ENCODE assay signal across 32 mouse cellular contexts in genomic region chr4:108403861-108404635, GRCm38 (mm10). TPM values are rescaled to one million over a fixed set of nuclear protein-coding genes. Genes with fewer than 3 reads are reported as not detected.
"Had no signal": no experiment of that assay in that cellular context is flagged by ENCODE, and none has a peak within 500 bp of the region (broad histone marks: within the 10 kb centered on the region; RNA-seq: fewer than 3 reads in every experiment).

No protein-coding gene starts in this region.

- H3K4me2 ChIP-seq: heart, embryonic 13.5 days; heart, embryonic 15.5 days; hindbrain, embryonic 12.5 days; hindbrain, embryonic 14.5 days; limb, embryonic 12.5 days; liver, embryonic 11.5 days; liver, embryonic 13.5 days had no signal

- DNase-seq: gastrocnemius, adult 2 months; gastrocnemius, postnatal 10 days; gastrocnemius, postnatal 25 days; heart, adult 2 months; heart, postnatal 14 days; heart, postnatal 4 days; kidney, adult 18-20 months; kidney, adult 8-10 months; kidney, postnatal 10 days; kidney, postnatal 25 days; kidney, postnatal 4 days; liver; liver, embryonic 13.5 days had no signal

- H3K4me3 ChIP-seq: gastrocnemius, adult 2 months; heart, adult 2 months; heart, embryonic 13.5 days; heart, embryonic 15.5 days; hindbrain, embryonic 10.5 days; hindbrain, embryonic 12.5 days; layer of hippocampus, adult 2 months; left cerebral cortex, adult 2 months; limb, embryonic 10.5 days; limb, embryonic 12.5 days; liver, embryonic 13.5 days had no signal

- H3K27ac ChIP-seq: gastrocnemius, adult 2 months; heart, adult 2 months; heart, embryonic 13.5 days; heart, embryonic 15.5 days; hindbrain, embryonic 10.5 days; hindbrain, embryonic 12.5 days; hindbrain, embryonic 14.5 days; layer of hippocampus, adult 2 months; left cerebral cortex, adult 2 months; limb, embryonic 10.5 days; limb, embryonic 12.5 days; liver, embryonic 13.5 days had no signal

- H3K9me3 ChIP-seq: heart, embryonic 13.5 days; heart, embryonic 15.5 days; hindbrain, embryonic 10.5 days; hindbrain, embryonic 12.5 days; limb, embryonic 10.5 days; limb, embryonic 12.5 days; liver, embryonic 13.5 days had no signal

- ATAC-seq: hindbrain, embryonic 16.5 days; inflammation-experienced regulatory T-cells, adult 6 months; intestine, embryonic 16.5 days had no signal

- H3K27me3 ChIP-seq: heart, embryonic 13.5 days; heart, embryonic 15.5 days; hindbrain, embryonic 12.5 days; limb, embryonic 12.5 days had no signal

- H3K36me3 ChIP-seq: liver, embryonic 13.5 days had no signal

- H3K9ac ChIP-seq: heart, embryonic 13.5 days; heart, embryonic 15.5 days; hindbrain, embryonic 12.5 days; hindbrain, embryonic 14.5 days; limb, embryonic 12.5 days; liver, embryonic 13.5 days had no signal

RNA-seq across cellular contexts. Expression of gene Shisal2a, which starts 20.9 kb away (rescaled TPM):
- total RNA-seq: gastrocnemius, adult 2 months; gastrocnemius, postnatal 10 days; gastrocnemius, postnatal 25 days; gastrocnemius, postnatal 4 days; granulocyte monocyte progenitor cell, adult 5-6 weeks; heart, adult 2 months; heart, postnatal 14 days; layer of hippocampus, adult 2 months; layer of hippocampus, postnatal 10 days; layer of hippocampus, postnatal 25 days; left cerebral cortex, adult 2 months; left cerebral cortex, postnatal 14 days; left cerebral cortex, postnatal 36 days had no signal
- polyA plus RNA-seq: heart, adult 2 months; inflammation-experienced regulatory T-cells, adult 6 months had no signal
